Mouse (Mus musculus) spleen, adult 2 months (tissue): Measurements from ENCODE around the gene Svep1. TPM values are rescaled to one million over a fixed set of nuclear protein-coding genes. Genes with fewer than 3 reads are reported as not detected.

Experiments used
- DNase-seq, 2 experiments: peaks; one replicate each; pipeline versions ENCODE4 v3.0.0 to v3.0.0-alpha.2; 2012 to 2021; ENCODE audit warnings: low spot score in 2 of 2, low read depth in 1 of 2
- H3K27ac ChIP-seq: fragments of 200-500 bp; 2 replicates; pipeline ENCODE4 v1.5.1; 2012; ENCODE audit warnings: low read length, inconsistent platforms; ENCODE audit not compliant: insufficient read depth
- H3K27me3 ChIP-seq: fragments of 200-500 bp; 2 replicates; pipeline ENCODE4 v1.6.1; 2012; ENCODE audit warnings: mild to moderate bottlenecking, moderate library complexity, low read length, inconsistent platforms; ENCODE audit not compliant: control insufficient read depth, insufficient read depth
- H3K36me3 ChIP-seq: fragments of 200-500 bp; 2 replicates; pipeline ENCODE4 v1.6.1; 2012; ENCODE audit warnings: mild to moderate bottlenecking, low read length, inconsistent platforms; ENCODE audit not compliant: control insufficient read depth, insufficient read depth
- H3K4me1 ChIP-seq: fragments of 200-500 bp; 2 replicates; pipeline ENCODE4 v1.6.1; 2011; ENCODE audit warnings: inconsistent platforms; ENCODE audit not compliant: control insufficient read depth, insufficient read depth, insufficient read length
- H3K4me3 ChIP-seq: fragments of 200-500 bp; 2 replicates; pipeline ENCODE4 v1.5.1; 2011; ENCODE audit warnings: mild to moderate bottlenecking, inconsistent platforms; ENCODE audit not compliant: insufficient read depth, insufficient read length; ENCODE audit errors: extremely low read depth
- CTCF ChIP-seq: fragments of 200-500 bp; IDR thresholded peaks from 2 replicates; pipeline ENCODE4 v1.5.1; 2011; ENCODE audit warnings: mild to moderate bottlenecking, inconsistent platforms; ENCODE audit not compliant: insufficient read depth, insufficient read length, insufficient replicate concordance; ENCODE audit errors: extremely low read depth
- POLR2A ChIP-seq: fragments of 200-500 bp; IDR thresholded peaks from 2 replicates; pipeline ENCODE4 v1.6.1; 2011; ENCODE audit warnings: low read depth, low read length, inconsistent platforms
- WGBS: fragments of 180-500 bp; shearing (Covaris S2); methylation state at CpG from one replicate; pipeline ENCODE4 v1.1.7; 2018; 5-methylcytosine and 5-hydroxymethylcytosine counted together
- polyA plus RNA-seq: library from polyadenylated mRNA; depleted of rRNA; stranded (reverse); fragments of >200 nt; gene quantifications from 2 replicates; pipeline ENCODE4 v1.2.3, GENCODE M21; 2012

Gene Svep1
- polyA plus RNA-seq, 1 experiment = 7.6 TPM

DNA sequence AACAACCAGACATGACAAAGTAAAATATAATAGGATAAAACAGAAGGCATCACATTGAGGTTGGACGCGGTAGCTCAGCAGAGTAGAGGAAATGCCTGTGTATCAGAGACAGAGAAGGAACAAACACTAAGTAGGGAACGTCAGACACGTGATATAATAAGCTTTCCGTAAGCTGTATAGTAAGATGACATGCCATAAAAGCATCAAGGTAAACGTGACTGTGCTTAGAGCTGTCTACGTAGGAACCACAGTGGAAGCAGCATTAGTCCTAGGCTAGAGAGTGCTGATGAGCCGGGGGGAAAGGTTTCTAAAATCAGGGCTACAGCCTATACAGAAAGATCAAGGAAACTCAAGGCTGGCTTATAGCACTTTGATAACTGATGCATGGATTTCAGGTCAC is 156.4 kb downstream of the Svep1 start:
- WGBS = 25% methylated on average over 8 of the region's 8 CpGs
- Histone ChIP-seq H3K27ac (no peak overlapping the region), H3K27me3 (no peaks in the 10 kb centered on the region), H3K4me1 (peaks cover 2% of the 10 kb centered on the region; the same call in 1 of the 2 replicates), H3K4me3 (no peak overlapping the region), H3K36me3 (no peaks in the 10 kb centered on the region)
- no peak for DNase-seq
- TF ChIP-seq POLR2A (no peak), CTCF (no peak)

DNA sequence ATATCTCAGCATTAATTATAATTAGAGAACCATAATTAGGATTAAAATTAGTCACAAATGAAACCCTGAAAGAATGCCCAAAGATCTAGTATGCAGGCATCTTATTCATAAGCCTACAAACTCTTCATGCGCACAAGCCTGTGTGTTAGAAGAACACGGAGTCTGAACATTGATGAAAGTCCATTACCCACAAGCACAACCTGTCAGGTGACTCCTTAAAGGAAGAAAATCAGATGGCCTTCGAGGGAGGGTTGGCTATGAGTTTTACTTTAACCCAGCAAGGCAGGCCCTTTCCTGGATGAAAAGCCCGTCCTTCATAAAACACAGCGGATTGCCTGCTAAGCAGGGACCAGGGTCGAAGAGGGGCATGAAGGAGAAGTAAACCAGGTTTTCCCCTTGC is 161.8 kb downstream of the Svep1 start:
- Histone ChIP-seq H3K4me1 (no peaks in the 10 kb centered on the region), H3K4me3 (no peak overlapping the region), H3K36me3 (no peaks in the 10 kb centered on the region), H3K27me3 (no peaks in the 10 kb centered on the region), H3K27ac (no peak overlapping the region)
- no peak for DNase-seq
- no peak for TF ChIP-seq POLR2A
- TF ChIP-seq CTCF = no peak
- 92% methylated on average over 6 of the region's 6 CpGs for WGBS

DNA sequence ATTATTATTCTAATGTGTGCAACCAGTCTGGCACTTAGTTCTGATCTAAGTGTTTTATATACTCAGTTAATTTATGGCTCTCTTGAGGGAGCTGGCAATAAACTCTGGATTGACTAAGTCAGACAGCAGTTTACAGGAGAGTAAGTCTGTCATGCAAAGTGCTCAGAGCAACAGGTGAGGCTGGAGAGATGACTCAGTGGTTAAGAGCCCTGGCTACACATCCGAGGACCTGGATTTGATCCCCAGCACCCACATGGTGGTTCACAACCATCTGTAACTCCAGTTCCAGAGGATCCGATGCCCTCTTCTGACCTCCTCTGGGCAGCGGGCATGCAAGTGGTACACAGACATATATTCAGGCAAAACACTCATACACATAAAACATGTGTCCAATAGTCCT is 162.3 kb downstream of the Svep1 start:
- Histone ChIP-seq H3K4me3 (no peak overlapping the region), H3K27me3 (no peaks in the 10 kb centered on the region), H3K4me1 (no peaks in the 10 kb centered on the region), H3K36me3 (no peaks in the 10 kb centered on the region), H3K27ac (no peak overlapping the region)
- 96% methylated on average over 3 of the region's 3 CpGs for WGBS
- TF ChIP-seq POLR2A (no peak), CTCF (no peak)
- no peak for DNase-seq

DNA sequence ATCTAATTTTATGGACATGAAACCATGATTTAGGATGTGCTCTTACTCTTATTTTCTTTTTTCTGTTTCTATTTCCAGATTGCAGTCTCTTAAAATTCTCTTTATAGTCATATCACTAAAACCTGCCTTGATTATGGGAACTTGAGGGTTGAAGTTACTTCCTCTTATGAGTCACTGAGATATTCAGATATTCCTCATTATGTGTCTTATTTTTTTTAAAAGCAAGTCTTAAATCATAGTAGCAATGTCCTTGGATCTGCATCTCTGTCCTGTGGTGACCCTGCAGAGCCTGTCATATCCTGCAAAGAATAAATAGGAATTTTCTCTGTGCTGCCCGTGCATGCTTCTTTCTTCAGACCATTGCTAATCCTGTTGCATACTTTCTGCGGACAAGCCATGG is 166.6 kb downstream of the Svep1 start:
- no peak for DNase-seq
- no peak for TF ChIP-seq CTCF
- TF ChIP-seq POLR2A = no peak
- no peak overlapping the region for H3K27ac ChIP-seq
- no peaks in the 10 kb centered on the region for H3K36me3 ChIP-seq
- H3K4me1 ChIP-seq = no peaks in the 10 kb centered on the region
- H3K27me3 ChIP-seq = no peaks in the 10 kb centered on the region
- 63% methylated on average over 2 of the region's 2 CpGs for WGBS
- no peak overlapping the region for H3K4me3 ChIP-seq

DNA sequence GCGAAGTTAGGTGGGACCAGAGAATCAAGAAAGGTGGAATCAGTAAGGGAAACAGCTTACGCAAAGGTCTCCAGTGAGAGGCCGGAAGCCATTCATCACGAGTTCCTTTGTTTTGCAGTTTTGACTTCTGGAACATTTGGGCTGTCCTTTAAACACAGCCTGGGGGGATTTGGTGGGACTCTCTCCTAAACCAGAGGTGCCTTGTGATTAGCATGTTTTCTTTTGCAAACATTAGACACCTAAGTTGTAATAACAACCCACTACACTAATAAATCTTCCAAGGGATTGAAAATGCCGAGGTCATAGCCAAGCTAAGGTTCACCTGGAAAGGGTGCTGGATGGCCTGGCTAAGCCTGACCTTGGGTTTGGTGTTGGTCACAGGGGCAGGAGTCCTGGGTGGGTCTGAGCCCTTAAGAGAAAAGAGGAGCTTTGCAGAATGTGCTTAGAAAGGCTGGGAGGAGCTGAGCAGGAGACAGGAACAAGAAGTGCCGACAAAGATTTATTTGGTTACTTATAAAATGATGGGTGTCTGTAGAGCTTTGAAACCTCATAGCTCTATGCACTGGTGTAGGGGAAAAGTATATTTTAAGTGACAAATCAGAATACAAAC is 169.5 kb downstream of the Svep1 start:
- H3K27ac ChIP-seq = no peak overlapping the region
- H3K4me3 ChIP-seq = no peak overlapping the region
- H3K4me1 ChIP-seq = no peaks in the 10 kb centered on the region
- no peaks in the 10 kb centered on the region for H3K36me3 ChIP-seq
- 82% methylated on average over 6 of the region's 6 CpGs for WGBS
- H3K27me3 ChIP-seq = no peaks in the 10 kb centered on the region
- TF ChIP-seq POLR2A (no peak), CTCF (no peak)
- DNase-seq = no peak

DNA sequence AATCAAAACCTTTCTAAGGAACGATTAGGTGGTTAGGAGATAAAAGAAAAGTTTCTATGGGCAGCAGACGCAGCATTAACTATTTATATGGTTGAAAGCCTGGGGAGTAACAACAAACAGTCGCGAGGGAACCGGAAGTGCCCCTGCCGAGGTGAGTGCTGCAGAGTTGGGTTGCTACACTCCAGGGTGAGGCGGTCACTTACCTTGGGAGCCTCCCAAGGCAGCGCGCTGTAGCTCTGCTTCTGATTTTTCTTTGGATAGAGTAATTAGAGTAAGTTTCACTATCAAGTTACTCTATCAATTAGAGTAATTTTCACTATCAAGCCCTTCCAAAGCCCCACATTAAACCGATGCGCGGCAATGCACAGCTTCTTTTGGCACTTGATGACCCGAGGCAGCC is 172.0 kb downstream of the Svep1 start:
- DNase-seq = no peak
- Histone ChIP-seq H3K27ac (no peak overlapping the region), H3K4me1 (no peaks in the 10 kb centered on the region), H3K36me3 (no peaks in the 10 kb centered on the region), H3K27me3 (no peaks in the 10 kb centered on the region), H3K4me3 (no peak overlapping the region)
- WGBS = 45% methylated on average over 13 of the region's 13 CpGs
- TF ChIP-seq CTCF (no peak), POLR2A (no peak)

DNA sequence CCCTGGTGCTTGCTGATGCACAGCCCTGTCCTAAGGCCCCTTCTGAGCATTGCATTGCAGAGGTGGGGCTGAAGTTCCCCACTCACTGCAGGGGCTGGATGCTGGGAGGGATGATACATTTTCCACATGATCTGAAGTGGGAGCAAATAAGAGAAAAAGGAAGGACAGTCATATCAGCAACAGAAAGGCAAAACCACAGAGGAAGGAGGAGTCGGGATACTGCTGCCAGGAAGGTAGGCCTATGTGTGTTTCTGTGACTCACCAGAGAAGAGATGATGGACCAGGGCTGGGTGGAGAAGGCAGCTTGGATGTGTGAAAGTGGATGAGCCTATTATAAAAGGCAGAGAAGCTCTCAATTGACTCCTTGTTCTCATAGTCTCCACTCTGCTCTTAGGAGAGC is 173.9 kb downstream of the Svep1 start:
- H3K4me3 ChIP-seq = no peak overlapping the region
- WGBS = 57% methylated on average over 1 of the region's 1 CpGs
- H3K27me3 ChIP-seq = no peaks in the 10 kb centered on the region
- DNase-seq = no peak
- H3K4me1 ChIP-seq = no peaks in the 10 kb centered on the region
- no peak overlapping the region for H3K27ac ChIP-seq
- no peaks in the 10 kb centered on the region for H3K36me3 ChIP-seq
- TF ChIP-seq CTCF (no peak), POLR2A (no peak)
